Mouse (Mus musculus): ENCODE measurements at regions not wholly inside any gene's neighbourhood (a gene's known extent, or its start where the extent isn't known, plus 50 kb on each side); places are given as distances from the start of the nearest gene placed in this dataset.

DNA sequence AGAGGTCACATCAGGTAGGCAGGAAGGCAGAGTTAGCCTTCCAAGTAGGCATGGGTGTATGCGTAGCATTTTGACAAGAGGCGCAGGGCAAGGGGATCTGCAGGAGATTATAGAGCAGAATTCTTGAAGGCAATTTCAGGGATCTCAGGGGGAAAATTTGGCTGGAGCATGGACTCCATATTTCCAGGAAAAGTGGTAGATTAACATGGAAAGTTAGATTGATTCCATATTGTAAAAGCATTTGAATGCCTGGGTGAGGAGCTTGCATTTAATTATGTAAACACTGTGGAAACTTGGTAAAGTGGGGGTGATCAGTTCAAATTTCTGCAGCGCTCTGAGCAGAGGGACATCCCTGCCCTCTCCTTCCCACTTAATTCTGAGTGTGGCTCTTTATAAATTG lies 146.7 kb downstream of the Pax3 start:
- DNase-seq (ENCODE audit: low read depth, low spot score), result no peak

DNA sequence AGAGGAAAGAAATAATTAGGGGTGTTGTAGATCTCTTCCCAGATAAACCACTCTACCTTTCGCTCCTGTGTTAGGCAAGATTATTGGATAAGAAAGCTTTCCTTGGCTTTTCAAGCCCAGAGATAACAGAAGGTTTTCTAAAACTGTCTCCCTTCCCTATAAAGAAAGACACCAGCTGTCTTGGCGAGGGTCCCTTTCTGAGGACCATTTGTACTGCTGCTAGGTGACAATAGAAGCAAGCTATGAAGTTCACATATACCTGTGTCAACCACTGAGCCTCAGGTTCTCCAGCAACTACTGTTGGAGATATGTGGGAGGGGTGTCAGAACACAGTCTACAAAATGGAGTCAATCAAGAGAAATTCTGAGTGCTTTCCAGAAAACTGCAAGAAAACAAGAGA lies 164.6 kb downstream of the Pax3 start:
- DNase-seq (ENCODE audit: low read depth, low spot score), result no peak

DNA sequence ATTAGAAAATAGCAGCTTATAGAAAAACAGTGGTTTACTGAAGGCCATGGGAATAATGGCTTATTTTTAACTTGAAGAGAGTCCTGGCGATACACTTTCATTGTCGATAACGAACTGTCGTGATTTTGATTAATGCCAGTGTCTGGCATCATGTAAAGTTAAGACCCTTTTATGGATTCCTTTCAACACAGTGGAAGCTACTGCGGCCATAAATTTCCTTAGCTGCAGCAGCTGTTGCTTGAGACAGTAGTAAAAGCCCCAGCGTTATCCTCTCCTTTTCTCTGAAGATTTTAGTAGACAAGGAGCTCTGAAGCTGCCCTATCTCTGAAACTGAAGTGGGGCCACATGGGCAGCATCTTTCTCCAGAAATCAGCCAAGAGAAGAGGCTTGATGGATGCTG lies 175.2 kb downstream of the Pax3 start:
- no peak for DNase-seq (ENCODE audit: low read depth, low spot score)

DNA sequence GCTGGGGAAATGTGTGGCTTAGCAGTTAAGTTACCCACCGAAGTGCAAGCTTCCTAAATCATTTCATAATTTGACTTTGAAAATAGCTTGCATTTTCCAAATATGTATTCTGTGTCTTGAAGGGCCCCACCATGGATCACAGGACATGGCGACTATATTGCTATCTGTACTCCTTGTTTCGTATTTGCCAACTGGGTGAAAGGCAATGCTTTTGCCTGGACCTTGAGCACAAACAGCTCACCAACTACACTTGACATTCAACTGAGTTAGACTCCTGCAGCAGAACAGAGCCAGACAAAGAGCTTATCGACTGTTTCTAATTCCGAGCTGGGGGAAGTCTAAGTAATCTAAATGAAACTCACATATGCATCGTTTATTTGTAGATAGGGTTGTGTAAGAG lies 175.9 kb downstream of the Pax3 start:
- DNase-seq (ENCODE audit: low read depth, low spot score), result no peak

DNA sequence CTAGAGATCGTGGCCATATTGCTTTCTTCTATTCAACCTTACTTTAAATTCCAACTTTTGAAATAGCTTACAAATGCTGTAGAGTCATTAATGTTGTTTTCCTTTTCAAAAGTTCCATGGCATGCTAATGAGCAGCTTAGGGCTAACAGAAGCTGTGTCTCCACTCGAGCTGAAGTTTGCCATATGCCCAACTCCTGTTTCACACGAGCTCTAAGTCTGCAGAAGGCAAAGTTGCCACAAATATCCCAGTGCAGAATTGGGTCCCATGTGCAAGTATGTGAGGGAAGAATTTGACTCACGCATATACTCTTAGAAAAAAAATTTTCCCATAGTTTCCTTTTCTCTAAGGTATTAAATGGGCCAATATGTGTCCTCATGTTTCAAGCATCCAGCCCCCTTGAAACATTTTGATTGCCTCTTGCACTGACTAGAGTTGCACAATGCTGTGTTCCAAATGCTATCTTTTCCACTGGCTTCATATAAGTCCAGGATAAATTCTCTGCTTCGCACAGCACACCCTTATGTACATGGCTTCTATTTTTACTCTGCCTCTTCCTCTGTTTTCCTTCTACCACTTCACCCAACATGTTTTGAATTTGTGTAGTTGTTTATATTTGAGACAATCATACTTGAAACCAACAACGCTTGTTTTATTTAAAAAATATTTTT lies 178.9 kb downstream of the Pax3 start:
- DNase-seq (ENCODE audit: low read depth, low spot score), result no peak

DNA sequence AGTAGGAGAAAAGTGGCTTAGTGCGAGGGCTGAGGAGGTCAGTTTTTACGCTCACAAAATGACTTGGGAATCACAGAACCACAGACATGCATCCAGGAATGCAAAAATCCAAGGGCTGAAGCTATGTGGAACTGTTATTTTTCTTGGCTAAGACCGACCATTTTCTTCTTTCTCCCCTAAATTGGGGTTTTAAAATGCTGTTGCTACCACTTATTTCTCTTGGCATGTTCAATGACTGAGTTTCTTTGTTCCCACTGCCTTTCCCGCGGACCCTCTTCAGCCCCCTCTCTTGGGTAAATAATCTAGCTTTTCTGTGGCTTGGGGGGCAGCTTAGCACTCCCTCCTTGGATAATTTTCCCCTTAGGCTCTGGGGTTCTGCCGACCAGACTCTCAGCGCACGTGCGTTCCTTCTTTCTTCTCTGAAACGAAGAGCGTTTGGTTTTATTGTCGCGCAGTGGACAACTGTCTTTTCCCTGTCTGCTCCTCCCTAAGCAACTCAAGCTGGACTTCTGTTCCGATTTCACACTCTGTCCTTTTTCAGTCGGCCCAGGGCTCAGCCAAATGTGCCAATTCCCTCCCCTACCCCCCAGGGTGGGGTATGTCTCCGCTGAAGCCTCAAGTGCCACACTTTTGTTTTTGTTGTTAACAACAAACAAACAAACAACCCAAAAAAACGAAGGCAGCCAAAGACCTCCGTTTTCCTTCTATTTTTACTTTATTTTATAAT lies 180.2 kb downstream of the Pax3 start:
- DNase-seq (ENCODE audit: low read depth, low spot score), result no peak

DNA sequence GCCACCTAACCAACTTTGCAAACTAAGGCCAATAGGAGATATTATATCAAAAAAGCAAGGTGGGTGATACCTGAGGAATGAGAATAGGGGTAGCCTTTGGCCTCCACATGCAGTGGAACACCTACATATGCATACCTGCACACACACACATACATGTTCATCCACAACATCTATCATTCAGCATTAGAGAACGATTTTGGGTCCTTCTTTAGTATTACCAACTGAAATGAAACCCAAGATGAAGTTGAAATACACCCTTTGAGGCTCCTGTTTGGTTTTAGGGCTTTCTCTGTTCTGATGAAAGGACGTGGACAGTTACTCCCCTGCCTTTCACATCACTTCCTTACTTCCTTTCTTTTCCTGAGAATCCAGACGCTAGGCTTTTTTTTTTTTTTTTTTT lies 180.9 kb downstream of the Pax3 start:
- DNase-seq (ENCODE audit: low read depth, low spot score), result no peak

DNA sequence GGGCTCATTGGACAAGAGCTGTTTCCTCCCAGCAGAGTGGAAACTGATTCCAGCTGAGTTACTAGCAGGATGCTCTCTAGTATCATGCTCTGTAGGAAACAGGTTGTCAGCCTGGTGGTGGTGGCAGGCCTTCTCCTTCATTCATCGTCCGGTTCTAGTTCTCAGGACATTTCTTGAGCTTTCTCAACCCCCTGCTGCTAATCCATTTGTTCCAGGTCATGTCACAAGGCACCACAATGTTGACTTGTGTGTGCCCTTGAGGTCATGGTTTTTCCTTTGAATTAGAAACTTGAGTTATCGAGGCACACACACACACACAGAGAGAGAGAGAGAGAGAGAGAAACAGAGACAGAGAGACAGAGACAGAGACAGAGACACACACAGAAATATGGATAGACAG lies 183.5 kb downstream of the Pax3 start:
- no peak for DNase-seq (ENCODE audit: low read depth, low spot score)

DNA sequence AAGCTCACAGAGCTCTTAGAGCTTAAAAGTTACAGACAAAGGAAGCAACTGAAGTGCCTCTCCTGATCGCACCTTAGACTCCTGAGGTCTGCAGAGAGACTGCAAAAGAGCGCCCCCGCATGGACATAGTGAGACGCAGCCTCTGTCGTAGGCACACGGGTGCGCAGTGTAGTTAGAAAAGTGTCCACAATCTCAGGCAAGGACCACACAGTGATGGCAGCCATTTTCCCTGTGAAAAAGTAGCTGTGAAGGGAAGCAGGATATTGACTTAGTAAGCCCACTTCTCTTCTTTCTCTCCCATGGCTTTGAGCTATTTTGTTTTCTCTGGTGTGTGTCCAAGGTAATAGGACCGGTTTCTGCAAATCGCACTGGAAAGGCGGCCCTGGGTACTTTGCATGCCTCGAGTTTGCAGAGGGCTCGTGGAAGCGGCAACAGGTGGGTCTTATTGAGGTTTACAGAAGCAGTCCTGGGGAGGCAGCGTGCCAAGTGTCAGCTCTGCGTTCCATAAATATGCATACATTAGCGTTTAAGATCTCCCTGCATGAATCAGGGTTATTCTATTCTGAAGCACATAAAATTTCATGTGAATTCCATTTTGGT lies 188.0 kb downstream of the Pax3 start:
- DNase-seq (ENCODE audit: low read depth, low spot score), result peak; percentile 86

DNA sequence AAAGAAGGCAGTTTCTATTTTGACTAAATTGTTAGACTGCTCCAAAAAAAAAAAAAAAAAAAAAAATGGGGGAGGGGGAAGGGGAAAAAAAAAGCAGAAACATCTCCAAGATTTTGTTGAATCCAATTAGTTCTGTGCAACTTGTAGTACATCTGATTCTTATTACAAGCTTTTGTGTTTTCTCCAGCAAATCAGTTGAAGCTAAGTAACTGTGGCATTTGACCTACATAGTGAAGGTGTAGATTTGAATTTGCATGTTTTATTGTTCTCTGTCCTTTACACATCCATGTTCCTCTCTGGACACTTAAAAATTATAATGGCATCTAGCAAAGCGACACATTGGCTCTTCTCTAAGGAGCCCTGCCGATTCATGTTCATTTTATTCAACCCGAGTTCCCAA lies 192.6 kb downstream of the Pax3 start:
- DNase-seq (ENCODE audit: low read depth, low spot score), result no peak

DNA sequence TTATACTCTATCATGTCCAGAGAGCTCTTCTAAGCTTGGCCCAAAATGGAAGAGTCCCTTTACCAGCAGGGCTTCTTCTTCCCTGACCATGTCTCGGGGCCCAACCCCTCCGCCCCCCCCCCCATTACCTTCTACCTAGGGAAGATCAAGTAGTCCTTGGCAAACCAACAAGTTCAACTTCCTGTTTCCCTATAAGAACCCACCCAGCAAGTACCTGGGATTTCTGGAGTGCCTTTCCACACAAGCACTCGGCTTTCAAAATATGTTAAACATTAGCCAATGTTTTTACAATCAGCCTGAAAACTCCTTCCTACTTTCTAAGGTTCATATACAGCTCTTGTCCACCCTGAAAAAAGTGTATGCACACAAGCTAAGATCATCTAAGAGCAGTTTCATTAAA lies 198.2 kb downstream of the Pax3 start:
- DNase-seq (ENCODE audit: low read depth, low spot score), result no peak

DNA sequence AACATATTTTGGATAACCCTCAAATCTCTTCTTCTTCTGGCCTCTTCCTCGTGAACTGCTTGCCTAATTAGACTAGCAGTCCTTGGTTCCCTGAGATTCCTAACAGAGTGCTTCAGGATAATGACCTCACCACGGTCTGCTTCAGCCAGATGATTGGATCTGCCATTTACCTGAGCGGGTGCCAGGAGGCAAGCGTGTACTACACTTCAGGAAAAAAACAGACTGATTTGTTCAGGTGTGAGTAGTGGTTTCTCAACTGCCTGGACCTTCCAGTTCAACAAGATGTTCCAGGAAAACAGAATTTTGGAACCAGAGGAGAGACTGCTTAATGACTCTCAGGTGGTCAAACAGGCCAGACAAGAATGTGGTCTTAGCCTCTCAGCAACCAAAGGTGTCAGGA lies 215.4 kb downstream of the Pax3 start:
- DNase-seq (ENCODE audit: low read depth, low spot score), result no peak

DNA sequence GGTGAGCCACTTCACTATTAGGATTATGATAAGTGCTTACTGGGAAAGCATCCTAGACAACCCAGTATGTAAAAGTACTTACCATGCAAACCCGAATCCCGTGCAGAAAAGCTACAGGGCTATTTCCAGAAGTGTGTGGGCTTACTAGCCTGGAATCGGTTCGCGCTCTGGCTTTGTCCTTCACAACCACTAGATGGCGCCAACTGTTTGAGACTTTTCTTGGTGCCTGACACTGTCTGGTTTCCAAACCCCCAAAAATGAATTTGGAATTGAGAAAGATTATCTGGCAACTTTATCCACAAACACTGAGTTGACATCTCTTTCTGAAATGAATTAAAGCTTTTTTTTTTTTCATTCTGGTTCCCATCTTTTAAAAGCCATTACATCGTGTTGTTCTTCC lies 218.2 kb downstream of the Pax3 start:
- DNase-seq (ENCODE audit: low read depth, low spot score), result peak; percentile 65

DNA sequence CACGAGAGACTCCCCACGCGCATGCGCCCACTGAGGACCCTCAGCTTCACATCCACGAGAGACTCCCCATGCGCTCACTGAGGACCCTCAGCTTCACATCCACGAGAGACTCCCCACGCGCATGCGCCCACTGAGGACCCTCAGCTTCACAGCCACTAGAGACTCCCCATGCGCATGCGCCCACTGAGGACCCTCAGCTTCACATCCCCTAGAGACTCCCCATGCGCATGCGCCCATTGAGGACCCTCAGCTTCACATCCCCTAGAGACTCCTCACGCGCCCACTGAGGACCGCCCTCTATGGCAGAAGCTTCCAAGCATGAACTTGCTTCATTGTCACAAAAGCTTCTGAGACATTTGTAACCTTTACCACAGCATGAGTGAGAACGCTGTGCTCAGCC lies 221.0 kb downstream of the Pax3 start:
- no peak for DNase-seq (ENCODE audit: low read depth, low spot score)

DNA sequence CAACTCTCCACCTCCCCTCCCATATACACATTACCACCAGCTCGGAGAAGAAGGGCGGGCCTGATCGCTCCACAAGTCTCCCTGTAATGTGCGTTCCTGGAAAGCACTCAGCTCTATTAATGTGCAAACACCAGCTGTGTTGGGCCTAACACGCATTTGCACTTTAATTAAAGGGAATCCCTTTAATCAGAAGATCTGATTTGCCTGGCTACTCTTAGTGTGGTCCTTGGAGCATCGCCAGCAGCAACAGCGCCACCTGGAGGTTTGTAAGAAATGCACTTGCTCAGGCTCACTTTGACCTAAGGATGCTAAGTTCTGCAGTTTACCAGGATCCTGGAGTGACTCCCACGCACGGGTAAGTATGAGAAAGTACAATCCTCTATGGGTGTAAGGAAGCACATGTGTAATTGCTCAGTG lies 224.6 kb downstream of the Pax3 start:
- DNase-seq (ENCODE audit: low read depth, low spot score), result peak; percentile 82

DNA sequence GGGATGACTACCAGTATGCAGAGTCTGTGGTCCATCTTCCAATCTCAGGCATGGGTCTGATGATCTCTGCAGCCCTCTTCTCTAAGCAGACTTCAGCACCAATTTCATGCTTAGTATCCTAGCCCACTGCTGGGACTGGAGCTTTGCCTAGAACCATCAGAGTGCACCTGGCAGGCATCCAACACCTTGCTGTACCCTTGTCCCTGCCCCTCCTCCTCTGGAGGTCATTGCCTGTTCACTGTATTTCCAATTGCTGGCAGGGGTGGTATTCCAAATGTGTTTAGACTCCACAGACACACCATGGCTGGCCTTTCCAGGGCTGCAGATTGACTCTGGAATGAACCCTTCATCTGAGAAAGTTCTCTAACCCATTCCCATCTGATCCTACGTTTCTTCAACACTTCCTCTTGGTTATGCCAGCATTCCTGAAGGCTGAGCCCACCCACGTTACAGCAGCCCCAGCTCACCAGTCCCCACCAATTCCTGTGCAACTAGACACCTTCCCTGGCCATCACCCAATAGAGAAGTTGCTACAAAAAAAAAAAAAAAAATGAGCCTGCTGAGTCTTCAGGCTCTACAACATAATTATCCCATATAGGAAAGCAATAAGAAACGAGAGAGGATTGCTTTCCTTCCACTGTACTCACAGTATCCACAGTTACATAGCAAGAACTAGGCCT lies 232.1 kb downstream of the Pax3 start:
- DNase-seq (ENCODE audit: low read depth, low spot score), result no peak

DNA sequence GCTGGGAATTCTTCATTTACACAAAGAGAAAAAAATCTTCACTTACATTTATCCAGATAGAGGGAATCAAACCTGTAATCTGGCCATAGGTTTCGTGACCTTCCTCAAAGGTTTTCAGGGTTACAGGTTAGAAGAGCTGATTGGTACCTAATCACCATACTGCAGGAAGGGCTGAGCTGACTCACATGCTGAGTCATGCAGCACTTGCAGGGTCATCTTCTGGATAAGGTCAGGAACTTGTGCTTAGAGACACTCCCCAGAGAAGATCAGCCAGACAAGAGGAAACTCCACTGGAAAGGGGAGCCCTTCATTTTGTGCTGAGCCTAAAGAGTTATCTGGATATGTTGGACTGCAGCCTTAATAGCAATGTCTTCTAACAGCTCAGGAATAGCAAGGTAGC lies 237.6 kb downstream of the Pax3 start:
- peak; percentile 21 for DNase-seq (ENCODE audit: low read depth, low spot score)

DNA sequence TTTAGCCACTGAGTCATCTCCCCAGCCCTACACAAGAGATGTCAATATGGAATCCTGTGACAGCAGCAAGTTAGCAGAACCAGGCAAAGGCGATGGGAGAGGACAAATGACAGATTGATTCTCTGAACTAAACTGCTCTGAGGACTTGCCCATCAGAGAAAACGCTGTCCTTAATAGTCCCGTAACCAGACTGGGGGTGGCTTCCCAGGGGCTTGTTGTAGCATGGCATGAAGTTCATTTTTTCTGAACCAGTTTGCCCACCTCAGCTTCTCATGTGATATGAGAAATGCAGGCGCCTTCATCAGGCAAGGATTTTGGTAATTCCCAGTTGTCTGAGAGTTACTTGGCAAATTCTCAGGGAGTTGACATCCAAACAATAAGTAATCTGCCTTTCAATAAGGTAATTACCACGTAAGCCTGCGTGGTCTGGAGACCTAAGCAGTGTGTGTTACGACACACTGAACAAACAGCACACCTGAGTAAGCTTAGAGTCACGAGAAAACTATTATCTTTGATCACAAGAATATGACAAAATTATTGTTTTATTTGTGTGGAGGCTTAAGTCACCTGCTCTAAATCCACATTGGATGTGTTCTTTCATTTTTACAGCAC lies 239.7 kb downstream of the Pax3 start:
- no peak for DNase-seq (ENCODE audit: low read depth, low spot score)

DNA sequence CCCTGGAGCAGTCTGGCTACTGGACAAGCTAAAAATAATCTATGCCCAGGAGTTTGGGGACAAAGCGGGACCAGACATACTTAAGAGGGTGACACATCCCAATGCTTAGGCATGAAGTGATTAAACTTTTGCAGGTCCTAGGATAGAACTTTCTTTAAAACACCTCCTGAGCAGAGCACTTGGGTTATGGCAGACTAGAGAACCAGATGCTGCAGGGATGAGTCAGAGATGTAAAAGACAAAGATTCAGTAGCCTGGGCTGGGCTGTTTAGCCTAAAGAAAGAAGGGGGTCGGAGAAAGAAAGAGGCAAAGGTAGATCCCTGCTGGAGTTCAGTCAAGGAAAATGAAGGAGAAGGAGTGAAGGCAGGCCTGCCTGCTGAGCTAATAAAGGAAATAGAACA lies 249.0 kb downstream of the Pax3 start:
- DNase-seq (ENCODE audit: low read depth, low spot score), result no peak

DNA sequence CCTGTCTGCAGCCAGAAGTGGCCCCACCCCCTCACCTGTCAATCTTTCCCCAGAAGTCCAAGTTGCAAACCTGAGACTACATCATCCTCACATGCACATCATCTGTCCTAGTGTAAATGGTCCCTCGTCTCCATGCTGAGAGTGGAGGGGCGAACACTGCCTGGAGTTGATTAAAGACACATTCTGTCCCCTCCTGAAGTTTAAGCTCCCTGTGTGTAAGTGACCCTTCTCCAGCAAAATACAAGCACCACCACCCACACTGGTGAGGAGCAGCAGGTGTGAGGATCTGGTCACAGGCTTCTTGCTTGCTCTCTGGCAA lies 252.6 kb downstream of the Pax3 start:
- DNase-seq (ENCODE audit: low read depth, low spot score), result no peak

DNA sequence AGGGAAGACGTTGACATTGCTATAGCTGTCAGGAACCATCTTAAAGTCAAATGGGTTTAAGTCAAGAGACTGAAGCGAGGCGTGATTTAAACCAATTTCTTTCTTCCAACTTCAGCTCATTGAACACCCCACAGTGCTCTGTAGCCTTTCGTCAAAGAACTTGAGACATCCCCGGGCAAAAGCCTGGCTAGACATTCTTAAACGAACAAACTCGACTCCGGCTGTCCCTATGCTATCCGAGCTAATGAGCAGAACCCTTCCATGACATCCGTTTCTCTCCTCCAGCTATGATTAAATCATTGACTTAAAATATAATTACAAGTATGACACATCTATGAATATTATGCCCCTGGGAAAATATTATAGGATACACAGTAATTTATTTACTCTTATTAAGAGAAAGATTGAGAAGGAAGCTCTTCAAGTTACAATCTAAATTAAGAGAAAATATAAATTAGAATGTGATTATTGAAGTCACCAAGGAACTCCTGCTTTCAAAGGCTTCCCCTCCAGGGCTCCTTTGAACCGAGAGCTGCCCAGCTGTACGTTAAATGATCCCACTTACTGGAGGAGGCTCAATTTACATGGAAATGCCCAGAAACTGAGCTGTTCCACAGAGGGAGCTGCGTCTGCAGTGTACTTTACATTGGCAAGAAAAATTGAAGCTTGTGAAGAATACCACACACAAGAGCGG lies 253.2 kb downstream of the Pax3 start:
- DNase-seq (ENCODE audit: low read depth, low spot score), result no peak

DNA sequence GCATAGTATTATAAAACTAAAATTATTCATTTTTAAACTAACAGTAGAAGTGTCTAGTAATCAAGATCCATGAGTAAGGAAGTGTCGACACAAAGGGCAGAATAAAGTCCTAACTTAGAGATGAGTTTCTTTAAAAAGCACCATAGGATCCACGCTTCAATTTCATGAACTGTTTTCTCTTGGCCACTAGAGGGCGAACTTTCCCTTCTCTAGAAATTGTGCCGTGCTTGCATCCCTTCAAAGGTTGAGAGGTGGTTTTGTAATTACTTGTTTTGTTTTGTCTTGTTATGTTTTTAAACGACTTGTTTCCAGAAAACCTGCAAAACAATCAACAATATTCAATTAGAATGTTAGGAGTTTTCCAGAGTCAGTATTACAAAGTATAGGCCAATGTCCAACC lies 253.8 kb downstream of the Pax3 start:
- DNase-seq (ENCODE audit: low read depth, low spot score), result peak; percentile 55

Measured in R1 (cell line).